In the genomic region with DNA sequence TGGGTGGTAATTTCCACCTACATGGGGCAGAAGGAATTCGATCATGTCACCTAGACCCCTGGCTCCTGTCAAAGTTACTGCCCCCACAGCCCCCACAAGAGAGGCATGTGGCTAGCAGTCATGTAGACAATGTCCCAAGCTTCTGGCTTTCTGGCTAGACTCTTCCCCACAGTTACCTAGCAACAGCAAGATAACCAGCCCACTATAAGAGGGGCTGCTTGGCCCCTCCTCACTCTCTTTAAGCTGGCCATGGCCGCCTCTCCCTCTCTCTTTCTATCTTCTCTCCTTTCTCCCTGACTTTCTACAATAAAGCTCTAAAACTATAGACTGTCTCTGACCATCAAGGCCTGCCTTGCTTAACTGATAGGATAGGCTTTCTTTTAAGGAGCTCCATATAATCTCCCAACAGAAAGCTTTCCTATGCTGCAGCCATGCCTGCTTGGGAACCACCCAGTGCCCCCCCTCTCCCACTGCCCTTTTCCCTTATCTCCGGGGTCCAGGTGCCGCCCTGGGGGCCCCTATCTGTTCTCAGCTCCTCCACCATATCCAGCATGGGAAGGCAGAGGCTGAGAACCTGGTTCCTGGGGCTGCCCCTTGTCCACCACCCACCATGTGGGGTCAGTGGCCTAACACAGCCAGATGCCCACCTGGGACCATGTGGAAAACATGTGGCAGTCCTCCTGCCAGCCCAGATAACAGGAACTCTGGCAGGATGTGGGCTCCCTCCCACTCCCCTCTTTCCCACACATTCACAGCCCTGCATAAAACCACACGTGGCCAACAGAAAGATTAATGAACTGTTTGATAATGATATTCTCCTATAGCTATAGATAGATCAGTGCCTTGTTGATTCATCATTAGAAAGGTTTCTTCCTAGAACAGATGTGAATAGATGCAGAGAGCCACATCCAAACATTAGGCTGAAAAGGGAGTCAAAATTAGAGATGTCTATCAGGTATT, we compare ENCODE assay signal across 17 mouse cellular contexts. TPM values are rescaled to one million over a fixed set of nuclear protein-coding genes. Genes with fewer than 3 reads are reported as not detected.
DNase-seq lines count a peak whose midpoint lies in the region; ATAC-seq lines count a peak whose summit lies in the region.
"Had no signal": no experiment of that assay in that cellular context is flagged by ENCODE, and none has a peak within 500 bp of the region (broad histone marks: within the 10 kb centered on the region; RNA-seq: fewer than 3 reads in every experiment).

No protein-coding gene starts in this region.

- H3K4me3 ChIP-seq in heart, embryonic 11.5 days (ENCODE audit: low read depth, low read length), result no peak overlapping the region
- no peak overlapping the region for H3K4me3 ChIP-seq in forebrain, embryonic 16.5 days (replicated peaks; ENCODE audit: low read length)
- H3K4me3 ChIP-seq: hindbrain, embryonic 10.5 days; limb, embryonic 12.5 days had no signal

- H3K27me3 ChIP-seq in heart, embryonic 11.5 days (ENCODE audit: control insufficient read depth, insufficient read depth, low read length), result no peaks in the 10 kb centered on the region
- H3K27me3 ChIP-seq in forebrain, embryonic 16.5 days (replicated peaks; ENCODE audit: control insufficient read depth, insufficient read depth, low read length), result no peaks in the 10 kb centered on the region
- H3K27me3 ChIP-seq: limb, embryonic 12.5 days had no signal

- H3K27ac ChIP-seq in heart, embryonic 11.5 days (ENCODE audit: low read depth, low read length), result peak overlapping the region; percentile 54; the same call in 1 of the 2 replicates
- H3K27ac ChIP-seq in forebrain, embryonic 16.5 days (ENCODE audit: low read length), result no peak overlapping the region
- H3K27ac ChIP-seq: hindbrain, embryonic 10.5 days; limb, embryonic 12.5 days had no signal

- WGBS in heart, embryonic 11.5 days (ENCODE audit: insufficient replicate concordance), result 34% methylated on average over 5 of the region's 5 CpGs
- WGBS in forebrain, embryonic 16.5 days, result 49% methylated on average over 5 of the region's 5 CpGs

- peak; percentile 87 for ATAC-seq in heart, embryonic 11.5 days (replicated peaks; ENCODE audit: insufficient number of reproducible peaks, low FRiP score, low TSS enrichment)
- ATAC-seq in granulocyte monocyte progenitor cell, adult 5-6 weeks (replicated peaks; ENCODE audit: poor library complexity, severe bottlenecking), result peak; percentile 47
- peak; percentile 85 for ATAC-seq in megakaryocyte-erythroid progenitor cell, adult 5-6 weeks (replicated peaks; ENCODE audit: low FRiP score, low TSS enrichment, poor library complexity, severe bottlenecking)
- ATAC-seq in forebrain, embryonic 16.5 days, result no peak
- ATAC-seq: intestine, postnatal 0 days; lung, postnatal 0 days had no signal

- H3K9me3 ChIP-seq in heart, embryonic 11.5 days (replicated peaks; ENCODE audit: control insufficient read depth, low read length), result no peaks in the 10 kb centered on the region
- H3K9me3 ChIP-seq in forebrain, embryonic 16.5 days (ENCODE audit: control insufficient read depth, low read length), result no peaks in the 10 kb centered on the region
- H3K9me3 ChIP-seq: hindbrain, embryonic 10.5 days; limb, embryonic 12.5 days had no signal

- H3K9ac ChIP-seq in heart, embryonic 11.5 days (ENCODE audit: low read depth, low read length), result no peak overlapping the region
- H3K9ac ChIP-seq in forebrain, embryonic 16.5 days (replicated peaks; ENCODE audit: low read depth, low read length), result no peak overlapping the region
- H3K9ac ChIP-seq: limb, embryonic 12.5 days had no signal

- H3K4me2 ChIP-seq in heart, embryonic 11.5 days, result peak overlapping the region; percentile 19; the same call in 1 of the 2 replicates
- no peak overlapping the region for H3K4me2 ChIP-seq in forebrain, embryonic 16.5 days (ENCODE audit: low read length)
- H3K4me2 ChIP-seq: limb, embryonic 12.5 days; midbrain, embryonic 11.5 days had no signal

- DNase-seq in heart, postnatal 25 days (ENCODE audit: low spot score), result no peak
- peak; percentile 66 for DNase-seq in MEL-GATA-1-ER (ENCODE audit: extremely low read depth, low read depth)
- DNase-seq in thymus, postnatal 4 days, result no peak
- no peak for DNase-seq in cerebellum, postnatal 4 days (ENCODE audit: low spot score in 2 of 2)
- DNase-seq: cerebellum, adult 18-20 months; heart, adult 18-20 months; kidney, postnatal 25 days; right cerebral cortex, postnatal 4 days had no signal

- peaks cover 3% of the 10 kb centered on the region; the same call in 1 of the 2 replicates for H3K4me1 ChIP-seq in heart, embryonic 11.5 days (ENCODE audit: control insufficient read depth, insufficient read depth, low read length)
- H3K4me1 ChIP-seq in forebrain, embryonic 16.5 days (replicated peaks; ENCODE audit: control insufficient read depth, insufficient read depth, low read length), result peaks cover 4% of the 10 kb centered on the region
- H3K4me1 ChIP-seq: limb, embryonic 12.5 days had no signal

- intact Hi-C loops in heart, postnatal 25 days (cut with DNase I), result no loop called here

- H3K36me3 ChIP-seq in heart, embryonic 11.5 days (ENCODE audit: control insufficient read depth, insufficient read depth, low read length), result no peaks in the 10 kb centered on the region
- no peaks in the 10 kb centered on the region for H3K36me3 ChIP-seq in forebrain, embryonic 16.5 days (ENCODE audit: control insufficient read depth, insufficient read depth)
- H3K36me3 ChIP-seq: hindbrain, embryonic 10.5 days; limb, embryonic 12.5 days had no signal

RNA-seq across cellular contexts. Expression of gene Zfp760, which starts 5.0 kb away (rescaled TPM):
- polyA plus RNA-seq in heart, embryonic 11.5 days (2014; fragmentation: Nextera tagmentation; extraction: Ambion mirVana), result 8.2 and 9.6 TPM in 2 replicates
- 1 to 10 TPM; 1.8 to 1.9 TPM for total RNA-seq in heart, postnatal 25 days (2021)
- total RNA-seq in granulocyte monocyte progenitor cell, adult 5-6 weeks (2014; fragmentation: Nextera tagmentation), result 5.5 and 7.0 TPM in 2 replicates
- 5.4 and 6.7 TPM in 2 replicates for total RNA-seq in granulocyte monocyte progenitor cell, adult 5-6 weeks (2017)
- 8.0 and 9.4 TPM in 2 replicates for total RNA-seq in megakaryocyte-erythroid progenitor cell, adult 5-6 weeks (2014; fragmentation: Nextera tagmentation)
- total RNA-seq in megakaryocyte-erythroid progenitor cell, adult 5-6 weeks (2017), result 6.2 and 7.2 TPM in 2 replicates
- 19.4 and 21.5 TPM in 2 replicates for polyA plus RNA-seq in forebrain, embryonic 16.5 days (2015; fragmentation: Nextera tagmentation; extraction: Ambion mirVana)

RNA-seq across cellular contexts. Expression of gene Gm10226, which starts 10.9 kb away (rescaled TPM):
- 3.9 and 4.3 TPM in 2 replicates for polyA plus RNA-seq in heart, embryonic 11.5 days (2014; fragmentation: Nextera tagmentation; extraction: Ambion mirVana)
- total RNA-seq in heart, postnatal 25 days (2021), result 1 to 10 TPM; 1.5 to 2.0 TPM
- not detected in 2 replicates for total RNA-seq in granulocyte monocyte progenitor cell, adult 5-6 weeks (2014; fragmentation: Nextera tagmentation)
- 16.5 and 36.7 TPM in 2 replicates for total RNA-seq in granulocyte monocyte progenitor cell, adult 5-6 weeks (2017)
- 12.7 TPM in 1 of 2 replicates, not detected in the other for total RNA-seq in megakaryocyte-erythroid progenitor cell, adult 5-6 weeks (2014; fragmentation: Nextera tagmentation)
- total RNA-seq in megakaryocyte-erythroid progenitor cell, adult 5-6 weeks (2017), result 69.3 TPM in 1 of 2 replicates, not detected in the other
- polyA plus RNA-seq in forebrain, embryonic 16.5 days (2015; fragmentation: Nextera tagmentation; extraction: Ambion mirVana), result 17.1 and 23.5 TPM in 2 replicates
- total RNA-seq: heart, adult 18-20 months had no signal

RNA-seq across cellular contexts. Expression of gene Zfp229, which starts 28.0 kb away (rescaled TPM):
- polyA plus RNA-seq in heart, embryonic 11.5 days (2014; fragmentation: Nextera tagmentation; extraction: Ambion mirVana), result 5.5 and 6.0 TPM in 2 replicates
- 1 to 10 TPM; 7.3 to 7.4 TPM for total RNA-seq in heart, postnatal 25 days (2021)
- total RNA-seq in granulocyte monocyte progenitor cell, adult 5-6 weeks (2014; fragmentation: Nextera tagmentation), result 2.3 and 5.6 TPM in 2 replicates
- total RNA-seq in granulocyte monocyte progenitor cell, adult 5-6 weeks (2017), result 5.2 and 5.6 TPM in 2 replicates
- 4.5 and 6.3 TPM in 2 replicates for total RNA-seq in megakaryocyte-erythroid progenitor cell, adult 5-6 weeks (2014; fragmentation: Nextera tagmentation)
- total RNA-seq in megakaryocyte-erythroid progenitor cell, adult 5-6 weeks (2017), result 3.8 and 10.1 TPM in 2 replicates
- 10.5 and 11.1 TPM in 2 replicates for polyA plus RNA-seq in forebrain, embryonic 16.5 days (2015; fragmentation: Nextera tagmentation; extraction: Ambion mirVana)

RNA-seq across cellular contexts. Expression of gene Zfp983, which starts 52.1 kb away (rescaled TPM):
- polyA plus RNA-seq in heart, embryonic 11.5 days (2014; fragmentation: Nextera tagmentation; extraction: Ambion mirVana), result 3.0 and 5.0 TPM in 2 replicates
- 1 to 10 TPM; 2.1 to 2.8 TPM for total RNA-seq in heart, postnatal 25 days (2021)
- total RNA-seq in granulocyte monocyte progenitor cell, adult 5-6 weeks (2014; fragmentation: Nextera tagmentation), result 1.7 and 2.1 TPM in 2 replicates
- total RNA-seq in granulocyte monocyte progenitor cell, adult 5-6 weeks (2017), result 2.7 and 3.9 TPM in 2 replicates
- 2.5 and 2.8 TPM in 2 replicates for total RNA-seq in megakaryocyte-erythroid progenitor cell, adult 5-6 weeks (2014; fragmentation: Nextera tagmentation)
- 2.4 and 4.3 TPM in 2 replicates for total RNA-seq in megakaryocyte-erythroid progenitor cell, adult 5-6 weeks (2017)
- polyA plus RNA-seq in forebrain, embryonic 16.5 days (2015; fragmentation: Nextera tagmentation; extraction: Ambion mirVana), result 13.4 and 14.1 TPM in 2 replicates
